Mouse (Mus musculus) kidney, embryonic 16.5 days (tissue): ENCODE data around the gene Gpx1. TPM values are rescaled to one million over a fixed set of nuclear protein-coding genes. Genes with fewer than 3 reads are reported as not detected.

ENCODE experiments used
- ATAC-seq: fragments of 200-750 bp; cut with Nextera tagmentation; 2 replicates; pipeline ENCODE4 v1.8.0; 2017; ENCODE audit warnings: moderate TSS enrichment; ENCODE audit not compliant: low FRiP score, low TSS enrichment
- H3K27ac ChIP-seq: fragments of 300-500 bp; sonication (generic); 2 replicates; pipeline ENCODE4 v1.5.1; 2014; ENCODE audit warnings: low read length
- H3K27me3 ChIP-seq: fragments of 300-500 bp; sonication (generic); 2 replicates; pipeline ENCODE4 v1.6.1; 2014; ENCODE audit warnings: low read length, control low read depth, mixed read lengths; ENCODE audit not compliant: insufficient read depth
- H3K36me3 ChIP-seq: fragments of 300-500 bp; sonication (generic); 2 replicates; pipeline ENCODE4 v1.6.1; 2014; ENCODE audit warnings: low read length, control low read depth, mixed read lengths; ENCODE audit not compliant: insufficient read depth
- H3K4me1 ChIP-seq: fragments of 300-500 bp; sonication (generic); 2 replicates; pipeline ENCODE4 v1.6.1; 2014; ENCODE audit warnings: low read length, control low read depth, mixed read lengths; ENCODE audit not compliant: insufficient read depth
- H3K4me2 ChIP-seq: fragments of 300-500 bp; sonication (generic); replicated peaks from 2 replicates; pipeline ENCODE4 v1.6.1; 2014; ENCODE audit warnings: low read depth, low read length
- H3K4me3 ChIP-seq: fragments of 300-500 bp; sonication (generic); 2 replicates; pipeline ENCODE4 v1.5.1; 2014; ENCODE audit warnings: mild to moderate bottlenecking, low read length
- H3K9ac ChIP-seq: fragments of 300-500 bp; sonication (generic); replicated peaks from 2 replicates; pipeline ENCODE4 v1.6.1; 2014; ENCODE audit warnings: low read length
- H3K9me3 ChIP-seq: fragments of 300-500 bp; sonication (generic); 2 replicates; pipeline ENCODE4 v1.6.1; 2016; ENCODE audit warnings: low read length, control low read depth
- WGBS: fragments of 180-500 bp; shearing (Covaris S2); extraction: QIAGEN DNeasy Blood & Tissue Kit; methylation state at CpG from one replicate; pipeline ENCODE4 v1.1.7; 2014; 5-methylcytosine and 5-hydroxymethylcytosine counted together
- polyA plus RNA-seq: library from polyadenylated mRNA; unstranded; fragments of >200 nt; fragmentation: Nextera tagmentation; extraction: Ambion mirVana; gene quantifications from 2 replicates; pipeline ENCODE4 v1.2.1, GENCODE M21; 2015

The Gpx1 gene
- polyA plus RNA-seq: 686 and 695 TPM in 2 replicates

DNA sequence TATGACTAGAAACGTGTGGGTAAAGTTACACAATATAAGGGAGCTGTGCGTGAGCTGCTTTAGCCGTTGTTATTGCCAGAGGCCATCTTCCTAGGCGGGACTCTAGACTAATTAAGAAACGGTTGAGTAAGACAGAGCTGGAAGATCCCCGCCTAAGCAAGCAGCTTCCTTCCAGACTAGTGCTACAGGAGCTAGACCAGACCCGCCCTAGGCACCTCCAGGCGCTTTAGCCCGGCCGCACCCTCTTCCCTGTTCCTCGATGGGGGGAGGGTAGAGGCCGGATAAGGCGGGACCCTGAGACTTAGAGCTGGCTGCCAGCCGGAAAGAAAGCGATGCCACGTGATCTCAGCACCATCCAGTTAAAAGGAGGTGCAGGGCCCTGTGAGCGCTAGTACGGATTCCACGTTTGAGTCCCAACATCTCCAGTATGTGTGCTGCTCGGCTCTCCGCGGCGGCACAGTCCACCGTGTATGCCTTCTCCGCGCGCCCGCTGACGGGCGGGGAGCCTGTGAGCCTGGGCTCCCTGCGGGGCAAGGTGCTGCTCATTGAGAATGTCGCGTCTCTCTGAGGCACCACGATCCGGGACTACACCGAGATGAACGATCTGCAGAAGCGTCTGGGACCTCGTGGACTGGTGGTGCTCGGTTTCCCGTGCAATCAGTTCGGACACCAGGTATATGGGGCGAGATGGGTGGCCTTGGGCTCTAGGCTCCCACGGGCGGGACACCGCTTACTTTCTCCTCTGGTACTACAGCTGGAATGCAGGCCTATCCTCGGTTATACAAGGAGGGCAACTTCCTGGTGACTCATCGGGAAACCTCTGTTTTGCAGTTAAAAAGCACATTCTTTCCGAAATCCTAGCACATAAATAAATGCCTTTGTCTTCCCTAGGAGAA is at the start of gene Gpx1:
Gene Gpx1 (plus strand): TSS at position 18 of the 896 bp plus-strand sequence.
- H3K27me3 ChIP-seq: no peaks in the 10 kb centered on the region
- H3K4me2 ChIP-seq: peak within 1 kb of the TSS; percentile 89
- H3K36me3 ChIP-seq: peaks cover 20% of the 10 kb centered on the region
- H3K27ac ChIP-seq: peak within 1 kb of the TSS; percentile 97
- peak; percentile 97 for ATAC-seq
- peak within 1 kb of the TSS; percentile 90 for H3K9ac ChIP-seq
- H3K4me1 ChIP-seq: peaks cover 35% of the 10 kb centered on the region
- under 1% methylated on average over 49 of the region's 49 CpGs for WGBS
- no peaks in the 10 kb centered on the region for H3K9me3 ChIP-seq
- peak within 1 kb of the TSS; percentile 78 for H3K4me3 ChIP-seq

GRCm38 (mm10) chr9:108289347-108289746 is 49.4 kb upstream of the Gpx1 start:
- 0 out of 2 replicates have a peak, but pooled peaks cover 3% of the 10 kb centered on the region for H3K4me1 ChIP-seq
- no peaks in the 10 kb centered on the region for H3K9me3 ChIP-seq
- no peak overlapping the region for H3K27ac ChIP-seq
- H3K4me3 ChIP-seq: peak overlapping the region; percentile 57; the same call in 1 of the 2 replicates
- no peak for ATAC-seq
- H3K36me3 ChIP-seq: 0 out of 2 replicates have a peak, but pooled peaks cover 3% of the 10 kb centered on the region
- peak overlapping the region; percentile 73 for H3K4me2 ChIP-seq
- no peaks in the 10 kb centered on the region for H3K27me3 ChIP-seq
- 68% methylated on average over 2 of the region's 2 CpGs for WGBS
- H3K9ac ChIP-seq: no peak overlapping the region

DNA sequence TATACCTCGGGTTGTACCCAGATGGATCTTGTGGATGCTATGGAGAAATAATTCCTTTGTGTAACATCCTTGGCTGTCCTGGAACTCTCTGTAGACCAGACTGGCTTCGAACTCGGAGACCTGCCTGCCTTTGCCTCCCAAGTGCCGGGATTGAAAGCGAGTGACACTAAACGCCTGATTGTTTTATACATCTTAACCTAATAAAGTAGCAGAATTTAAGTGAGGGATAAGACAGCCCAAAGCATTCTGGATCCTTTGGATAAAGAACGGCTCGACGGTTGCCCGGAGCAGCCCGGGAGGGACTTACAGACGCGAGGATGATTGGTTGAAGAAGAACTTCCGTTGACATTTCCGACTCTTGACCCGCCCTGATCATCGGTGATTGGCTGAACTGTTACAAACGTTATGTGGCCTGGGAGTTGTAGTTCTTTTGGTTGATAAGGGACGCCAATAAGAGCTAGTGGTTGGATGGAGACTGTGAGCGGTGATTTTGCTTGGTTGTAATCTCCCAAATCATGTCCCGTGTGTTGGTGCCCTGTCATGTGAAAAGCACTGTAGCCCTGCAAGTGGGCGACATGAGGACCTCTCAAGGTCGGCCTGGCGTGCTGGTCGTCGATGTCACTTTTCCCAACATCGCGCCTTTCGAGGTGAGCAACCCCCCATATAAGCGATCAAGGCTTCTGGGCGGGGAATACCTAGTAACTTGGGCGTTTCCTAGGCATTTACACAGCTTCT is 48.5 kb upstream of the Gpx1 start, which contains the start of gene Nicn1:
Gene Nicn1 (plus strand): TSS at position 414 of the 735 bp plus-strand sequence.
- H3K4me1 ChIP-seq: 0 out of 2 replicates have a peak, but pooled peaks cover 3% of the 10 kb centered on the region
- peak; percentile 98 for ATAC-seq
- no peaks in the 10 kb centered on the region for H3K9me3 ChIP-seq
- peak within 1 kb of the TSS; percentile 57 for H3K4me3 ChIP-seq
- under 1% methylated on average over 32 of the region's 32 CpGs for WGBS
- H3K27ac ChIP-seq: peak within 1 kb of the TSS; percentile 81
- H3K4me2 ChIP-seq: peak within 1 kb of the TSS; percentile 73
- peaks cover 7% of the 10 kb centered on the region; the same call in 1 of the 2 replicates for H3K36me3 ChIP-seq
- H3K9ac ChIP-seq: peak within 1 kb of the TSS; percentile 76
- H3K27me3 ChIP-seq: no peaks in the 10 kb centered on the region

GRCm38 (mm10) chr9:108290773-108291172 is 47.9 kb upstream of the Gpx1 start:
- H3K4me3 ChIP-seq: peak overlapping the region; percentile 57
- ATAC-seq: no peak
- H3K27ac ChIP-seq: 0 out of 2 replicates have a peak overlapping the region, but pooled peaks have one; percentile 27
- no peaks in the 10 kb centered on the region for H3K9me3 ChIP-seq
- 47% methylated on average over 6 of the region's 6 CpGs for WGBS
- no peaks in the 10 kb centered on the region for H3K27me3 ChIP-seq
- H3K4me1 ChIP-seq: 0 out of 2 replicates have a peak, but pooled peaks cover 5% of the 10 kb centered on the region
- peaks cover 7% of the 10 kb centered on the region; the same call in 1 of the 2 replicates for H3K36me3 ChIP-seq
- peak overlapping the region; percentile 73 for H3K4me2 ChIP-seq
- peak overlapping the region; percentile 66 for H3K9ac ChIP-seq

DNA sequence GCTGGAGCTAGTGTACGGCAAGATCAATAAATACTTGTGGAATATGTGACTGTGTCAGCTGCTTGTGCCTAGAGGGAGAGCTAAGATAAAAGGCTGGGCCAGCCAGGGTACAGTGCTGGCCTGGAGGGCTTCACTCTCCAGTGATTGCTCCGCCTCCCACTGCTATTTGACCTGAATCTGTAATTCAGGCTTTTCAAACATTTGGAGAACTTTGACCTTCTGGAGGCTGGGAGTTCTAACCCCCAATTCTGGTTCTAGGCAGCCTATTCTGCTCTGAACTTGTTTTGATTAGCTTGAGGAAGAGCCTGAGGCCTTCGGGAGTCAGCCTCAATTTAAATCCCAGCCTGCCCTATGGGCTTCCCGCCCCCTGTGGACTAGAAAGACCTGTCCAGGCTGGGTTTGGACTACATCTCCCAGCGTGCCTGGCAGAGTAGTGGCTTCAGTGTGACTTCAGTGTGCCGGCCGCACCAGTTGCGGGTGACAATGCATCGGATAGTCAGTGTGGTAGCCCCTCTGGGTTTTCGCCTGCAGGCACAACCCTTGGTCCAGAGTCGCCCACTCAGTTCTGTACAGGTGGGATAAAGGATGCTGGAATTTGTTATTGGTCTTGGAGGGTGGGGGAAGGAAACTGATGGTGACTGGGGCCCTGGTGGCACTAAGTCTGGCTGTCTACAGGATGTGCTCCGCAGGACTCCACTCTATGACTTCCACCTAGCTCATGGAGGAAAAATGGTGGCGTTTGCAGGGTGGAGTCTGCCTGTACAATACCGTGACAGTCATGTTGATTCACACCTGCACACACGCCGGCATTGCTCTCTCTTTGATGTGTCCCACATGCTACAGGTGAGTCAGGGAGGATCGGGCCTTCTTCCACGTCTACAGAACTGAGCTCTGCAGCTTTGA is 42.0 kb upstream of the Gpx1 start, which contains the start of gene Amt:
Gene Amt (plus strand): TSS at position 401 of the 903 bp plus-strand sequence.
- Histone ChIP-seq H3K27me3 (no peaks in the 10 kb centered on the region), H3K4me3 (peak within 1 kb of the TSS; percentile 34), H3K27ac (peak within 1 kb of the TSS; percentile 75), H3K9ac (peak within 1 kb of the TSS; percentile 61), H3K36me3 (peaks cover 11% of the 10 kb centered on the region), H3K4me2 (peak within 1 kb of the TSS; percentile 50), H3K9me3 (no peaks in the 10 kb centered on the region), H3K4me1 (0 out of 2 replicates have a peak, but pooled peaks cover 12% of the 10 kb centered on the region)
- WGBS: 16% methylated on average over 18 of the region's 18 CpGs
- ATAC-seq: peak; percentile 96

GRCm38 (mm10) chr9:108301853-108302252 is 36.9 kb upstream of the Gpx1 start:
- Histone ChIP-seq H3K27ac (no peak overlapping the region), H3K4me3 (no peak overlapping the region), H3K4me1 (peaks cover 11% of the 10 kb centered on the region), H3K27me3 (no peaks in the 10 kb centered on the region), H3K9me3 (no peaks in the 10 kb centered on the region), H3K4me2 (no peak overlapping the region), H3K36me3 (peaks cover 22% of the 10 kb centered on the region), H3K9ac (no peak overlapping the region)
- WGBS: 73% methylated on average over 3 of the region's 3 CpGs
- no peak for ATAC-seq

- Histone ChIP-seq H3K9me3 (no peaks in the 10 kb centered on the region), H3K4me2 (peak overlapping the region; percentile 88), H3K9ac (peak overlapping the region; percentile 81), H3K4me3 (peak overlapping the region; percentile 92), H3K27me3 (no peaks in the 10 kb centered on the region), H3K36me3 (peaks cover 22% of the 10 kb centered on the region), H3K4me1 (peaks cover 31% of the 10 kb centered on the region), H3K27ac (no peak overlapping the region)
- ATAC-seq: no peak
- WGBS: 84% methylated on average over 4 of the region's 4 CpGs
Measured at GRCm38 (mm10) chr9:108304716-108305115, 34.0 kb upstream of the Gpx1 start.

GRCm38 (mm10) chr9:108305170-108305569 is 33.5 kb upstream of the Gpx1 start:
- peak overlapping the region; percentile 88 for H3K4me2 ChIP-seq
- peak overlapping the region; percentile 92 for H3K4me3 ChIP-seq
- ATAC-seq: no peak
- H3K27ac ChIP-seq: peak overlapping the region; percentile 100
- 0% methylated on average over 1 of the region's 1 CpGs for WGBS
- no peaks in the 10 kb centered on the region for H3K27me3 ChIP-seq
- no peaks in the 10 kb centered on the region for H3K9me3 ChIP-seq
- H3K36me3 ChIP-seq: peaks cover 22% of the 10 kb centered on the region
- peak overlapping the region; percentile 81 for H3K9ac ChIP-seq
- peaks cover 35% of the 10 kb centered on the region for H3K4me1 ChIP-seq
